Mouse (Mus musculus) megakaryocyte progenitor cell, adult 5-6 weeks (primary cell): ENCODE data around the gene Ighmbp2. TPM values are rescaled to one million over a fixed set of nuclear protein-coding genes. Genes with fewer than 3 reads are reported as not detected.

Experiments
- ATAC-seq: replicated peaks from 2 replicates; pipeline ENCODE4 v1.8.0; 2016; ENCODE audit warnings: mild to moderate bottlenecking, moderate TSS enrichment, inconsistent platforms; ENCODE audit not compliant: poor library complexity
- total RNA-seq, 2 experiments: library from RNA; stranded (forward) in 1 of 2; stranded (reverse) in 1 of 2; fragments of 157-497, 149-512 nt in 1 of 2; fragments of 200-1000 nt in 1 of 2; gene quantifications; 2 replicates each; pipeline versions ENCODE4 v1.2.3 to v1.2.4; 2015 to 2017

The Ighmbp2 gene
- total RNA-seq (2015) (2.6 and 3.0 TPM in 2 replicates), total RNA-seq (2017) (7.2 and 8.1 TPM in 2 replicates)

- ATAC-seq = peak; percentile 93
These were observed at the start of gene Ighmbp2, which contains the start of gene Mrpl21 for GRCm38 (mm10) chr19:3282572-3283467. Gene Ighmbp2, minus strand, starts transcription at chr19:3283017. Gene Mrpl21, plus strand, starts transcription at chr19:3282901.

GRCm38 (mm10) chr19:3326479-3327047, 43.7 kb upstream of the Ighmbp2 start:
- ATAC-seq = no peak

- no peak for ATAC-seq
These were observed 43.1 kb upstream of the Ighmbp2 start for GRCm38 (mm10) chr19:3325771-3326478.

GRCm38 (mm10) chr19:3324931-3325711, 42.3 kb upstream of the Ighmbp2 start:
- peak; percentile 30 for ATAC-seq

- 0 out of 2 replicates have a peak, but pooled peaks have one; percentile 0 for ATAC-seq
These were observed 41.5 kb upstream of the Ighmbp2 start for GRCm38 (mm10) chr19:3324271-3324811.

- no peak for ATAC-seq
These were observed 41.0 kb upstream of the Ighmbp2 start for GRCm38 (mm10) chr19:3323753-3324270.

- ATAC-seq = peak; percentile 43
These were observed 40.4 kb upstream of the Ighmbp2 start for GRCm38 (mm10) chr19:3323201-3323621.

GRCm38 (mm10) chr19:3322261-3322969, 39.6 kb upstream of the Ighmbp2 start, which contains the start of gene Cpt1a:
Gene Cpt1a, plus strand, starts transcription at chr19:3322334.
- peak; percentile 32 for ATAC-seq

GRCm38 (mm10) chr19:3321617-3322016, 38.8 kb upstream of the Ighmbp2 start:
- peak; percentile 36 for ATAC-seq

GRCm38 (mm10) chr19:3320801-3321200, 38.0 kb upstream of the Ighmbp2 start:
- ATAC-seq = peak; percentile 5

GRCm38 (mm10) chr19:3320086-3320485, 37.3 kb upstream of the Ighmbp2 start:
- ATAC-seq = no peak

- ATAC-seq = no peak
These were observed 36.5 kb upstream of the Ighmbp2 start for GRCm38 (mm10) chr19:3319341-3319740.

GRCm38 (mm10) chr19:3307175-3307949, 24.5 kb upstream of the Ighmbp2 start:
- ATAC-seq = no peak

- ATAC-seq = peak; percentile 93
These were observed 21.2 kb upstream of the Ighmbp2 start for GRCm38 (mm10) chr19:3304017-3304416.

GRCm38 (mm10) chr19:3297775-3298174, 15.0 kb upstream of the Ighmbp2 start:
- no peak for ATAC-seq

- 0 out of 2 replicates have a peak, but pooled peaks have one; percentile 3 for ATAC-seq
These were observed 14.2 kb upstream of the Ighmbp2 start for GRCm38 (mm10) chr19:3297034-3297433.

- ATAC-seq = no peak
These were observed 12.4 kb upstream of the Ighmbp2 start for GRCm38 (mm10) chr19:3295245-3295644.

- no peak for ATAC-seq
These were observed 10.2 kb upstream of the Ighmbp2 start for GRCm38 (mm10) chr19:3292993-3293392.
